Mouse (Mus musculus) c-Kit-positive CD71-positive TER-119-positive erythroid progenitor cells, embryonic 14.5 days (primary cell): ENCODE results near the gene Pak2.

Experiments
- DNase-seq: peaks from one replicate; pipeline ENCODE4 v3.0.0-alpha.2; 2013; ENCODE audit warnings: low spot score

The Pak2 gene

GRCm38 (mm10) chr16:32002509-32003477 lies 76.3 kb downstream of the Pak2 start, which contains the start of gene Senp5:
TSS of gene Senp5 (minus strand) at chr16:32003287.
- DNase-seq: peak; percentile 91

DNA sequence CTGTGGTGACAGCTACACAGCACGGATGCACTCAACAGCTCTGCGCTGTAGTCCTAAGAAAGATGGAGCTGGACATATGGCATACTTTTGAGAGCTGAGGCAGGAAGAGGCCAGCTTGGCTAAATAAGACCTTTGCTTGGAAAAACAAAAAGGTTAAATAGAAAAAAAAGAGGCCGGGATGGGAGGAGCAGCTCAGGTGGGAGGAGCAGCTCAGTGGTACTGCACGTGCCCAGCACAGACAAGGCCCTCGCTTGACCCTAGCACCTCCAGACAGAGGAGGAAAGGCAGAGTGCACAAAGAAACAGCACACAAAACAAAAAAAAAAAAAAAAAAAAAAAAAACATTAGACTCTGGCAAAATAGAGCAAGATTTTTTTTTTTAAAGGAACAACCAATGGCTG lies 82.8 kb downstream of the Pak2 start:
- no peak for DNase-seq

DNA sequence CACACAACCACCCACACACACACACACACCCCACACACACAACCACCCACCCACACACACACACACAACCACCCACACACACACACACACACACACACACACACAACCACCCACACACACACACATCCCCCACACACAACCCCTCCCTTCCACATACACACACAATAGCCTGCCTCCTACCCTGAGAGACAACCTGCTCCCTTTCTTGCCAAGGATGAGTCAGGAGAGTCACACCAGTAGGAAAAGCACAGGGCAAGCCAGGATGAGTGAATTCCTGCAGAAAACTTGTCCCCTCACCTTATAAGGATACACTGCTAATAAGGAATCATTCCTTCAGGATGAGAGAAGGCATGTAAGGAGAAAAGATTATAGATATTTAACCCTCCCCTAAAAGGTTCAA lies 85.2 kb downstream of the Pak2 start:
- DNase-seq: no peak

DNA sequence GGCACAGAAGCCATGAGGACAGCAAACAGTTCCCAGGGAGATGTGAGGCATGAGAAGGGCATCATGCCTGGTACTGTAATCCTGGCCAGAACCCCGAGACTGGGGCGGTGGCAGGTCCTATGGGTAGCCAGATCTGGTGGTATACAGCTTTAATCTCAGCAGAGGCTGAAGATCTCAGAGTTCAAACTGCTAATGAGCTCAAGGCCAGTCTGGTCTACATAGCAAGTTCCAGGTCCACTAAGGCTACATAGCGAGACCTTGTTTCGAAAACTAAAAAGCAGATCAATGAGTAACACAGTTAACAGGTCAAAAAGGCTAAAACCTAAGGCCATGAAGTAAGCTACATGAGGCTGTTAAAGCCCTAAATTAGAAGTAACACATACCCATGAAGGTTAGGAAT lies 85.9 kb downstream of the Pak2 start:
- no peak for DNase-seq

DNA sequence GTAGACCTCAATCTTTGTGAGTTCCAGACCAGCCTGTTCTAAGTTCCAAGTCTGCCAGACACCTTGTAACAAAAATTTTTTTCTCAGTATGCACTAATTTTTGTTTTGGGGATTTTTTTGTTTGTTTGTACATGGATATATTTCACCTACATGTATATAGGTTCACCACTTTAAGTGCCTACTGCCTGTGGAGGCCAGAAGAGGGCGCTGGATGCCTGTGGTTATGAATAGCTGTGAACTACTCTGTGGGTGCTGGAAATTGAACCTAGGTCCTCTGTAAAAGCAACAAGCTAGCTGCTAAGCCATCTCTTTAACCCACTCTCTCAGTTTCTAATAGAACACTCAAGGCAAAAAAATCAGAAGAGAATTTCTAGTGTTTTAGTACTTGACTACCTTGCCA lies 87.1 kb downstream of the Pak2 start:
- no peak for DNase-seq

DNA sequence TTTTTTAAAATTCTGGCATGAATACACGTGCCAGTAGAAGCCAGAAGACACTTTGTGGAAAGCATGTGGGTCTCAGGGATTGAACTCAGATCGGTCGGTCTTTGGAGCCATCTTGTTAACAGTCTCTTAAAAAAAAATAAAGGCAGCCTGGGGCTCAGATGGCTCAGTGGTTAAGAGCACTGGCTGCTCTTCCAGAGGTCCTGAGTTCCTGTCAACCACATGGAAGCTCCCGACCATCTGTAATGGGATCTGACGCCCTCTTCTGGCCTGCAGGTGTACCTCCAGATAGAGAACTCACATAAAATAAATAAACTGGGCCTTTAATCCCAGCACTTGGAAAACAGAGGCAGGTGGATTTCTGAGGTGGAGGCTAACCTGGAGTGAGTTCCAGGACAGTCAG lies 98.2 kb downstream of the Pak2 start:
- DNase-seq: no peak

DNA sequence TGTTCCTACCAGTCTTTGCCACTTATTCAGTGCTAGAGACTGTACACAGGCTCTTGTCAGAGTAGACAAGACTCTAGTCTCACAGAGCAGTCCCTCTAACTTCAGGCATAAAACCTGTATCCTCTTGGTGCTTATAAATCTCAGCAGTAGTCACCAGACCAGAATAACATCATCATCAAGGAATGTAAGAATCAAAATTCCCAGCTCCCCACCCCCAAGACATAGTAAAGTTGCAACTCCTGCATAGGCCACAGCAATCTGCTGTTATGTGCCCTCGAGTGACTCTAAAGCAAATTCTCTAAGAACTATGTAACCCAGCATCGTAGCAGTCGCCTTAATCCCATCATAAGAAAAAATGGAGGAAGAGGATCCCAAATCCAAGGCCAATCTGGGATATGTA lies 99.6 kb downstream of the Pak2 start:
- no peak for DNase-seq

GRCm38 (mm10) chr16:31975258-31975657 lies 103.9 kb downstream of the Pak2 start:
- DNase-seq: no peak
